Mouse (Mus musculus) C2C12 (cell line): Measurements from ENCODE around the gene Gfod2.

Source experiments
- CTCF ChIP-seq: IDR thresholded peaks from one replicate; pipeline ENCODE4 v1.5.1; 2011; ENCODE audit not compliant: control insufficient read depth, insufficient read depth, insufficient read length
- MAX ChIP-seq: IDR thresholded peaks from one replicate; pipeline ENCODE4 v1.6.1; 2011; ENCODE audit warnings: mild to moderate bottlenecking, control low read depth
- MYOD1 ChIP-seq: IDR thresholded peaks from one replicate; pipeline ENCODE4 v1.6.1; 2011; ENCODE audit warnings: low read depth; ENCODE audit not compliant: control insufficient read depth, insufficient read length
- USF1 ChIP-seq: IDR thresholded peaks from one replicate; pipeline ENCODE4 v1.6.1; 2011; ENCODE audit warnings: low read depth, mild to moderate bottlenecking, control low read depth, moderate library complexity

DNA sequence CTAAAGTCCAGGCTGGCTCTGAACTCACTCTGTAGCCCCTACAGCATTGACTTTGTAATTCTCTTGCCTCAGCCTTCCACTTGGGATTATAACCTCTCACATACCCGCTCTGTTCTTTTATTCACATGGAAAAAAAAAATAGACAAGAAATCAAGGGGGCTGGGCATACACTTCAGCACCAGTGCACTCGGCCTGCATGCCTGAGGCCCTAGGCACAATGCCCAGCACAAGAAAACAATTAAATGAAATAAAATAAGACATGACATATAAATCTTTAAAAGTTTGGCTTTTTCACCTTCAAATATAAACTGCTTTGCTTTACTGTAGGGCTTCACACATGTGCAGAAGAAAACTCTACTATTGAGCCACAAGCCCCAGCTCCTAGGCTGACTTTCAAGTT lies 4.5 kb downstream of the Gfod2 start:
- no peak for TF ChIP-seq CTCF
- no peak for TF ChIP-seq MAX
- TF ChIP-seq MYOD1, result no peak
- TF ChIP-seq USF1, result no peak
